Mouse (Mus musculus): ENCODE data around the gene Secisbp2.

Gene Secisbp2

GRCm38 (mm10) chr13:51716350-51717263 is 65.1 kb downstream of the Secisbp2 start:
- in situ Hi-C loops (cut with MboI; ENCODE audit: low pct_unique_long_range_greater_than_20kb in 1 of 2, low sequenced_read_pairs in 2 of 2, unreplicated experiment in 1 of 2) = no loop called here

GRCm38 (mm10) chr13:51719256-51719655 is 67.8 kb downstream of the Secisbp2 start:
- in situ Hi-C loops (cut with MboI; ENCODE audit: low pct_unique_long_range_greater_than_20kb in 1 of 2, low sequenced_read_pairs in 2 of 2, unreplicated experiment in 1 of 2) = no loop called here

GRCm38 (mm10) chr13:51720556-51720955 is 69.1 kb downstream of the Secisbp2 start:
- in situ Hi-C loops (cut with MboI; ENCODE audit: low pct_unique_long_range_greater_than_20kb in 1 of 2, low sequenced_read_pairs in 2 of 2, unreplicated experiment in 1 of 2) = no loop called here

GRCm38 (mm10) chr13:51723114-51723513 is 71.6 kb downstream of the Secisbp2 start:
- in situ Hi-C loops (cut with MboI; ENCODE audit: low pct_unique_long_range_greater_than_20kb in 1 of 2, low sequenced_read_pairs in 2 of 2, unreplicated experiment in 1 of 2) = no loop called here

GRCm38 (mm10) chr13:51724566-51724965 is 73.1 kb downstream of the Secisbp2 start:
- in situ Hi-C loops (cut with MboI; ENCODE audit: low pct_unique_long_range_greater_than_20kb in 1 of 2, low sequenced_read_pairs in 2 of 2, unreplicated experiment in 1 of 2) = no loop called here

- in situ Hi-C loops (cut with MboI; ENCODE audit: low pct_unique_long_range_greater_than_20kb in 1 of 2, low sequenced_read_pairs in 2 of 2, unreplicated experiment in 1 of 2) = no loop called here
These were observed 73.9 kb downstream of the Secisbp2 start for GRCm38 (mm10) chr13:51725446-51725845.

DNA sequence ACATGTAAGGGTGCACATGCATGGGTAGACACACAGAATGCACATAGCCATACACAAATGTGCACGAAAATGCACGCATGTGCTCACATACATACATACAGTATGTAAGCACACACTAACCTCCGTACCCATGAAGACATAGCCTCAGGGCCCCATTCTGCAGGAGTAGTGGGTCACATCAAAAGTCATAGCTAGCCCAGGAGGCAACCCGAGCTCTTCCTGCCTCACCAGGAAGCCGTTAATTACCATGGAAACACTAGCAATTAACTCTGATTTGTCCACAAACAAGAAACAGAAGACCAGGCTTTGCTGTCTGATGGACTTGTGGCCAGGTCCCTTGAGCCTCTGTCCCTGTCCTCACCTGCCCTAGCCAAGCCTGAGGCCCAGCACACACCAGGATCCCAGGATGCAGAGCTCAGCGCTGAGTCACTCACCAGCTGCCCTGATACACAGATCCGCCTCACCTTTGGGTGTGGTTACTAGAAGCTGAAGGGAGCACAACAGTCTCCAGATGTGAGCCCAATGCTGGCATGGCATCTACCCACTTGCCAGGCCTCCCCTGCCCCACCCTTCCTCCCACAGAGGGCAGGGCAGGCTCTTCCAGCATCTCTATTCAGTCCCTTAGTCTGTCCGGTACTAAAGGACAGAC is 74.6 kb downstream of the Secisbp2 start:
- in situ Hi-C loops (cut with MboI; ENCODE audit: low pct_unique_long_range_greater_than_20kb in 1 of 2, low sequenced_read_pairs in 2 of 2, unreplicated experiment in 1 of 2) = no loop called here

GRCm38 (mm10) chr13:51727364-51727763 is 75.9 kb downstream of the Secisbp2 start:
- in situ Hi-C loops (cut with MboI; ENCODE audit: low pct_unique_long_range_greater_than_20kb in 1 of 2, low sequenced_read_pairs in 2 of 2, unreplicated experiment in 1 of 2) = no loop called here

DNA sequence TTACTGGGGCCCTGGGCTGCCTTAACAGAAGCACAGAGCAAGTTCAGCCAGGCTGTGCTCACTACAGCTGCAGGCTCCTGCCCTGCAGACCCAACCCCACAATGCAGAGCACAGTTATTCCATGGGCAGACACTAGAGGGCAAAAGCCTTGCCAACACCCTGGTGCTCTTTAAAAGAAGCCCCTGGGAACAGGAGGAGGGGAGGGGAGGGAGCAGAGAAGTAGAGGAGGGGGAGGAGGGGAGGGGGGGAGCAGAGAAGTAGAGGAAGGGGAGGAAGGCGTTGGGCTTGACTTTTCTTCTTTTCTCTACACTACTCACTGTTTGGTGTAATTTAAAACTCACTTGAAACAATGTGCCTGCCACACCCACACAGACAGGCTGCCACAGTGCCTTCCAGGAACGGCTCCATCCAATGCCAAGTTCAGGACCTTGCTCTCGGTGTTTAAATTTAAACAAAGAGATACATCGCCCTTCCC is 78.4 kb downstream of the Secisbp2 start:
- in situ Hi-C loops (cut with MboI; ENCODE audit: low pct_unique_long_range_greater_than_20kb in 1 of 2, low sequenced_read_pairs in 2 of 2, unreplicated experiment in 1 of 2) = no loop called here

DNA sequence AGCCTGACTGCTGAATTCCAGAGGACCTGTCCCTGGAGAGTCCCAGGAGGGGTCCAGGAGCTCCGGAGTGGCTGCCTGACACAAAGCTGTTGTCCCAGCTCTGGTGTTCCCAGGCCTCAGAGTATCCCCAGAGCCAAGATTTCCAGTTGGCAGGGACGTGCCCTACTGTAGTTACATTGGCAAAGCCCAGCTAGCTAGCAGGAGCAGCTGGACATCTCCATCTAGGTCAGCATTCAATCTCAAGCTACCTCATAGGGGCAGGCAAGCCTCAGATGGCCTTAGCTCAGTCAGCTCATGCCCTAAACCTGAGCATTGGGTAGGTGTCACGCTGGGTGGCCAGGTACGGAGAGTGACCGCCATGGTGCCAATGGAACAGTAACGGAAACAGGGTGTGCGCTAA is 80.0 kb downstream of the Secisbp2 start:
- in situ Hi-C loops (cut with MboI; ENCODE audit: low pct_unique_long_range_greater_than_20kb in 1 of 2, low sequenced_read_pairs in 2 of 2, unreplicated experiment in 1 of 2) = no loop called here

- in situ Hi-C loops (cut with MboI; ENCODE audit: low pct_unique_long_range_greater_than_20kb in 1 of 2, low sequenced_read_pairs in 2 of 2, unreplicated experiment in 1 of 2) = no loop called here
These were observed 80.7 kb downstream of the Secisbp2 start for GRCm38 (mm10) chr13:51732097-51732664.

All from mouse embryonic stem cell (cell line).